Mouse (Mus musculus) small intestine, adult 2 months (tissue): ENCODE data around the gene Zcchc14.

Experiments used
- CTCF ChIP-seq: fragments of 200-500 bp; IDR thresholded peaks from 2 replicates; pipeline ENCODE4 v1.5.1; 2012; ENCODE audit warnings: low read depth, mild to moderate bottlenecking, control low read depth, inconsistent platforms, low read length, moderate library complexity, mixed read lengths; ENCODE audit not compliant: insufficient replicate concordance, insufficient read length; ENCODE audit errors: extremely low read depth
- POLR2A ChIP-seq: fragments of 200-500 bp; IDR thresholded peaks from 2 replicates; pipeline ENCODE4 v1.6.1; 2012; ENCODE audit warnings: low read depth, mild to moderate bottlenecking, control low read depth, inconsistent platforms, low read length, moderate library complexity

DNA sequence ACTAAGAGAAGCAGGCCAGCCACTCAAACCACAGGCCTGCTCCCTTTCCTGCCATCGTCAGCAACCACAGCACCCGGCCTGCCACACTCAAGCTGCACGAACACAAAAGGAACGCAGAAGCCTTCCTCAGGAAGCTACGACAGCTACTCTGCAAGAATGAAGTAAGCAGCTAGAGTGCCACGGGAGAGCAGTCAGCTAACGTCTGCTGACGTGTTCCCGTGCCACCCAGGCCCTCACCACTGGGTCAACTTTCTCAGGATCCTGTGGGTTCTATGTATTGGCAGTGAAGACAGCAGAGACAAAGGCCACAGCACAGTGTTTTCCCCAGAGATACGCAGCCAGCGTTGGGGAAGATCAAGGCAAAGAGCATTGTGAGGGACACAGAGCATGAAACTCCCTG, 9.3 kb downstream of the Zcchc14 start:
- TF ChIP-seq CTCF, result no peak
- TF ChIP-seq POLR2A, result no peak
